In the genomic region with DNA sequence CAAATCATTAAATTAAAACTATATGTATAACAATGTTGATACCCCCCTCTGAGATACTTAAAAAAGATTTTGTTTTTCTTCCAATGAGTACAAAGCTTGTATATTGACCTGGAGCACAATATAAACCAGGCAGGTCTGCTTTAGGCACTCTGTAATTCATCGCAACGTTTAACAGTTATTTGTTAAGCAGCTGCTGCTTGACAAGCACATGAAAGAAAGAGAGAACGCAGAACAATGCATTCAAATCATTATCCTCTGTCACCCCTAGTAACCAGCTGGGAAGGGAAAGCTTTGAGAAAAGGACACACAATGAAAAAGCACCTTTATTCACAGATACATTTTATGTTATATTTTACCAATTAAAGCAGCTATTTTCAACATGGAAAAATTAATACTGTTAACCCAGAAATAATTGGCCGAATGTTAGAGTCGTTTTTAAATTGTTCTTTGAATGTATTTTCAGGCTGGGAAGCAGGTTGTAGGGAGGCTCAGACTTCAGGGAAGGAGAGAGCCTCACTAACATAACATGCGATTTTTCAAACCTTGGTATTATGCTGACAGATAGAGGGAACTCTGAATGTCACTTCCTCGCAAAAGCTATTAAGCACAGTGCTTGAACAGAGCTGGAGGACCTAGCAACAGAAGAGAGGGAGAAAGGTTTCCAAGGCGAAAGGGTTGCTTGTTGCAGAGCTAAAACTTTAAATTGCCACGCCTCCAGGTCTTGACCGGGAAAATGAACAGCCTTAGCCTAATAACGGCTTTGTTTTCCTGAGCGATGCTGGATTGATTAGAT, we compare ENCODE assay signal across 12 mouse cellular contexts. TPM values are rescaled to one million over a fixed set of nuclear protein-coding genes. Genes with fewer than 3 reads are reported as not detected.
DNase-seq lines count a peak whose midpoint lies in the region; ATAC-seq lines count a peak whose summit lies in the region.
"Had no signal": no experiment of that assay in that cellular context is flagged by ENCODE, and none has a peak within 500 bp of the region (broad histone marks: within the 10 kb centered on the region; RNA-seq: fewer than 3 reads in every experiment).

No protein-coding gene starts in this region.

- no peak overlapping the region for H3K9ac ChIP-seq in forebrain, embryonic 13.5 days
- H3K9ac ChIP-seq in limb, embryonic 13.5 days: no peak overlapping the region
- no peak overlapping the region for H3K9ac ChIP-seq in neural tube, embryonic 15.5 days (replicated peaks)

- H3K27ac ChIP-seq in forebrain, embryonic 13.5 days: peak overlapping the region; percentile 40; the same call in 1 of the 2 replicates
- H3K27ac ChIP-seq in limb, embryonic 13.5 days: no peak overlapping the region
- H3K27ac ChIP-seq in neural tube, embryonic 15.5 days (replicated peaks): no peak overlapping the region

- 25% methylated on average over 12 of the region's 12 CpGs for WGBS in forebrain, embryonic 13.5 days
- WGBS in limb, embryonic 13.5 days: 34% methylated on average over 12 of the region's 12 CpGs
- 36% methylated on average over 12 of the region's 12 CpGs for WGBS in neural tube, embryonic 15.5 days

- ATAC-seq in forebrain, embryonic 13.5 days: peak; percentile 85
- ATAC-seq in limb, embryonic 13.5 days (ENCODE audit: low FRiP score, low read depth): no peak
- ATAC-seq in neural tube, embryonic 15.5 days (ENCODE audit: low FRiP score): peak; percentile 45; the same call in 1 of the 2 replicates

- no peak overlapping the region for H3K4me3 ChIP-seq in forebrain, embryonic 13.5 days
- H3K4me3 ChIP-seq in limb, embryonic 13.5 days: no peak overlapping the region
- no peak overlapping the region for H3K4me3 ChIP-seq in neural tube, embryonic 15.5 days (replicated peaks)

- peak; percentile 1 for DNase-seq in embryo, embryonic 9.5 days (ENCODE audit: extremely low spot score)
- no peak for DNase-seq in lung, postnatal 36 days
- DNase-seq in adrenal gland, adult 2 months: no peak
- no peak for DNase-seq in natural killer cell, adult 2 months (ENCODE audit: low spot score in 2 of 2)
- DNase-seq: cerebellum, adult 2 months; kidney, postnatal 4 days; left cerebral cortex, postnatal 4 days; spleen, adult 18-20 months had no signal

- H3K4me1 ChIP-seq in forebrain, embryonic 13.5 days: no peaks in the 10 kb centered on the region
- H3K4me1 ChIP-seq in limb, embryonic 13.5 days: no peaks in the 10 kb centered on the region
- no peaks in the 10 kb centered on the region for H3K4me1 ChIP-seq in neural tube, embryonic 15.5 days

- no peaks in the 10 kb centered on the region for H3K9me3 ChIP-seq in forebrain, embryonic 13.5 days (replicated peaks)
- H3K9me3 ChIP-seq in limb, embryonic 13.5 days: peaks cover 3% of the 10 kb centered on the region; the same call in 1 of the 2 replicates
- no peaks in the 10 kb centered on the region for H3K9me3 ChIP-seq in neural tube, embryonic 15.5 days (replicated peaks)

- no peaks in the 10 kb centered on the region for H3K36me3 ChIP-seq in forebrain, embryonic 13.5 days (ENCODE audit: poor library complexity, severe bottlenecking)
- no peaks in the 10 kb centered on the region for H3K36me3 ChIP-seq in limb, embryonic 13.5 days
- no peaks in the 10 kb centered on the region for H3K36me3 ChIP-seq in neural tube, embryonic 15.5 days

- peak overlapping the region; percentile 28; the same call in 1 of the 2 replicates for H3K4me2 ChIP-seq in forebrain, embryonic 13.5 days
- H3K4me2 ChIP-seq in limb, embryonic 13.5 days (replicated peaks): 0 out of 2 replicates have a peak overlapping the region, but pooled peaks have one; percentile 25
- peak overlapping the region; percentile 29 for H3K4me2 ChIP-seq in neural tube, embryonic 15.5 days

- peaks cover 12% of the 10 kb centered on the region; the same call in 1 of the 2 replicates for H3K27me3 ChIP-seq in forebrain, embryonic 13.5 days
- peaks cover 12% of the 10 kb centered on the region for H3K27me3 ChIP-seq in limb, embryonic 13.5 days
- H3K27me3 ChIP-seq in neural tube, embryonic 15.5 days (replicated peaks): peaks cover 15% of the 10 kb centered on the region; the same call in 1 of the 2 replicates

RNA-seq across cellular contexts. Expression of gene Rnf138rt1, which starts 38.1 kb away (rescaled TPM):
- polyA plus RNA-seq in forebrain, embryonic 13.5 days (2015; fragmentation: Nextera tagmentation; extraction: Ambion mirVana): 1.3 and 2.3 TPM in 2 replicates
- polyA plus RNA-seq in limb, embryonic 13.5 days (2015; fragmentation: Nextera tagmentation; extraction: Ambion mirVana): 0.17 and 0.47 TPM in 2 replicates
- 3.7 and 4.6 TPM in 2 replicates for polyA plus RNA-seq in neural tube, embryonic 15.5 days (2015; fragmentation: Nextera tagmentation; extraction: Ambion mirVana)
- total RNA-seq in adrenal gland, adult 2 months (2021): under 1 TPM; 0.66 to 0.72 TPM
- polyA plus RNA-seq in adrenal gland, adult 2 months (2012; rRNA removed): 0.35 and 0.49 TPM in 2 replicates
- polyA plus RNA-seq: activated CD4-positive, CD25-positive, alpha-beta regulatory T cell, adult 4 months had no signal
